ENCODE assay signal across 17 mouse cellular contexts in genomic region chr14:96668635-96669034, GRCm38 (mm10).
"Had no signal": no experiment of that assay in that cellular context is flagged by ENCODE, and none has a peak within 500 bp of the region (broad histone marks: within the 10 kb centered on the region; RNA-seq: fewer than 3 reads in every experiment).

No protein-coding gene starts in this region.

- H3K4me3 ChIP-seq: lung, embryonic 15.5 days; megakaryocyte, embryonic 14.5 days; midbrain, embryonic 13.5 days; midbrain, embryonic 15.5 days; neural tube, embryonic 12.5 days had no signal

- H3K27ac ChIP-seq: lung, embryonic 15.5 days; macrophage; midbrain, embryonic 13.5 days; midbrain, embryonic 15.5 days; neural tube, embryonic 12.5 days had no signal

- H3K4me2 ChIP-seq: lung, embryonic 15.5 days; midbrain, embryonic 11.5 days; midbrain, embryonic 13.5 days; midbrain, embryonic 15.5 days; neural tube, embryonic 12.5 days had no signal

- H3K4me1 ChIP-seq: lung, embryonic 15.5 days; megakaryocyte, embryonic 14.5 days; midbrain, embryonic 13.5 days; midbrain, embryonic 15.5 days; neural tube, embryonic 12.5 days had no signal

- ATAC-seq: lung, postnatal 0 days; midbrain, embryonic 13.5 days; midbrain, embryonic 15.5 days had no signal

- H3K36me3 ChIP-seq: lung, embryonic 15.5 days; midbrain, embryonic 13.5 days; midbrain, embryonic 15.5 days; neural tube, embryonic 12.5 days had no signal

- H3K9me3 ChIP-seq: lung, embryonic 15.5 days; megakaryocyte, embryonic 14.5 days; midbrain, embryonic 13.5 days; midbrain, embryonic 15.5 days; neural tube, embryonic 12.5 days had no signal

- H3K27me3 ChIP-seq: lung, embryonic 15.5 days; megakaryocyte, embryonic 14.5 days; midbrain, embryonic 13.5 days; midbrain, embryonic 15.5 days; neural tube, embryonic 12.5 days had no signal

- DNase-seq: lung, adult 2 months; lung, postnatal 14 days; lung, postnatal 36 days; right cerebral cortex, postnatal 25 days; right cerebral cortex, postnatal 4 days; spleen, adult 18-20 months; thymus, adult 18-20 months; thymus, postnatal 14 days; thymus, postnatal 36 days had no signal

- H3K9ac ChIP-seq: lung, embryonic 15.5 days; midbrain, embryonic 13.5 days; midbrain, embryonic 15.5 days; neural tube, embryonic 12.5 days had no signal
